Mouse (Mus musculus) splenic B cell, adult 2 months (primary cell): ENCODE measurements around the gene Olfr837.
"Not testable (repeated sequence)": the region's sequence is repeated elsewhere in the genome, so short reads cannot be mapped to it uniquely, and the experiment has no call there.

ENCODE experiments used
- DNase-seq: peaks from one replicate; pipeline ENCODE4 v3.0.0-alpha.2; 2011; ENCODE audit warnings: low read depth, low spot score
- H3K27me3 ChIP-seq: 2 replicates; pipeline ENCODE4 v1.6.1; 2012; ENCODE audit warnings: mild to moderate bottlenecking, low read length, moderate library complexity, mixed read lengths; ENCODE audit not compliant: control insufficient read depth, poor library complexity, insufficient read depth, severe bottlenecking
- H3K36me3 ChIP-seq: 2 replicates; pipeline ENCODE4 v1.6.1; 2012; ENCODE audit warnings: mild to moderate bottlenecking, low read length, moderate library complexity, mixed read lengths; ENCODE audit not compliant: control insufficient read depth, poor library complexity, insufficient read depth, severe bottlenecking

The Olfr837 gene

GRCm38 (mm10) chr9:19136017-19136416 lies at the start of gene Olfr837:
Gene Olfr837, plus strand, starts transcription at chr9:19136317.
- no peak for DNase-seq
- H3K36me3 ChIP-seq: no peaks in the 10 kb centered on the region
- no peaks in the 10 kb centered on the region for H3K27me3 ChIP-seq

DNA sequence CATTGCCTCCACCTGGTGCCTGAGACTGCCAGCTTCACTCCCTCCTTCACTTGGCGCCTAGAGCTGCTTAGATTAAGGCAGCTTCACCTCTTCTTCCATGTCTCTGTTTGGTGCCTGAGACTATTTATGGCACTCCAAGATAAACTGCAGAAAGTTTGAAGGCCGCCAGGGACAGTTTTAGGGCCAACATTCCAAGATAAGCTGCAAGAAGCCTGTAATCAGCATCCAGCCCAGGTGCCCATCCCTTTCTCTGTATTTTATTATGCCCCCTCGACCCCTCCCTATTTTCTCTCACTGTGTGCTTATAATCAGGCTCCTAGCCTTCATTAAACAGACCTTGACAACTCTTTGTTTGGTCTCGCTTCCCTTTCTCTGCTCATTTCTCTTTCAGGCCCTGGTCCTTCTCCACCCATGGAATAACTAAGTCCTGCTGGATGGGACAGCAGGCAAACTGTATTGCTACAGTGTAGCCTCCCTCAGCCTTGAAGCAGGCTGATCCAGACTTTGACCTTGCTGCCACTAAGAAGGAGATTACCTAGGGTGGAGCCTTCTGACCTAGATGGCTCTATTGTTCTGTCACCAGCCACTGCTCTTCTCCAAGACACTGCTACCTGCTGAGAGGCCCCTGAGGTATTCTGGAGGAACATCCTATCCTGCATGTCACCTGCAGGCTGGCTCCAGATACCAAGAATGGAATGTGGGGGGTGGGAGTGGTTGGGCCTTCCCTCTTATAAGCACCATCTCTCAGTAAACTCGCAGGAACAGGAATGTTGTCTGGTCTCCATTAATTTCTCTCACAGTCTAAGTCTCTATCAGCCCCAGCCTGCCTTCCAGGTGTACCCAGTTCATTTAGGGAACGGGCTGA lies 43.0 kb upstream of the Olfr837 start:
- DNase-seq, H3K36me3 ChIP-seq, H3K27me3 ChIP-seq: not testable (repeated sequence)

DNA sequence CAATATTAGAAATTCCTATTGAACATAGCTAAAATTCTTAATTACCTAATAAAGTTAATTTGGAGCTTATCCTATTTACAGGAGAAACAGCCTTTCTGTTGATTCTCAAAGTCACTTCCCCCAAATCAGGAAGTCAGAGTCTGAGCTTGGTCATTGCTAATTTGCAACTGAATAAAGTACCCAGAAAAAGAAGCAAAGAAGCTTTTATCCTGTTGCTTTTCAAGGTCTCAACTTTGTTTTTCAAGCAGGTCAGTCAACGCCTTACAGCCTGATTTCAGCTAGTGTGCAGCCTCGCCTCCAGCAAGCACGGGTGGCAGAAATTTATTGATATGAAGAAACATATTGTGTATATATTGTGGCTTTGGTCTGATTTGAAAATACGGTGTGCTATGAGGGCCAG lies 38.8 kb upstream of the Olfr837 start:
- Histone ChIP-seq H3K27me3 (no peaks in the 10 kb centered on the region), H3K36me3 (no peaks in the 10 kb centered on the region)
- DNase-seq: no peak

- H3K27me3 ChIP-seq: no peaks in the 10 kb centered on the region
- H3K36me3 ChIP-seq: no peaks in the 10 kb centered on the region
- no peak for DNase-seq
Observed at GRCm38 (mm10) chr9:19120082-19120481, 16.0 kb upstream of the Olfr837 start, which contains the start of gene Olfr836. Gene Olfr836, plus strand, starts transcription at chr9:19120382.

- H3K36me3 ChIP-seq: no peaks in the 10 kb centered on the region
- no peak for DNase-seq
Observed at GRCm38 (mm10) chr9:19177212-19177611, 41.1 kb downstream of the Olfr837 start, which contains the start of gene Olfr839-ps1. Gene Olfr839-ps1, minus strand, starts transcription at chr9:19177312.

More at GRCm38 (mm10) chr9:19177212-19177611, 41.1 kb downstream of the Olfr837 start, which contains the start of gene Olfr839-ps1:
- no peaks in the 10 kb centered on the region for H3K27me3 ChIP-seq
